Mouse (Mus musculus): ENCODE data around the gene Dusp11. TPM values are rescaled to one million over a fixed set of nuclear protein-coding genes. Genes with fewer than 3 reads are reported as not detected.
"Not testable (repeated sequence)": the region's sequence is repeated elsewhere in the genome, so short reads cannot be mapped to it uniquely, and the experiment has no call there.

The Dusp11 gene
- polyA plus RNA-seq, 1 experiment from 2014 or later = 51.3 TPM

DNA sequence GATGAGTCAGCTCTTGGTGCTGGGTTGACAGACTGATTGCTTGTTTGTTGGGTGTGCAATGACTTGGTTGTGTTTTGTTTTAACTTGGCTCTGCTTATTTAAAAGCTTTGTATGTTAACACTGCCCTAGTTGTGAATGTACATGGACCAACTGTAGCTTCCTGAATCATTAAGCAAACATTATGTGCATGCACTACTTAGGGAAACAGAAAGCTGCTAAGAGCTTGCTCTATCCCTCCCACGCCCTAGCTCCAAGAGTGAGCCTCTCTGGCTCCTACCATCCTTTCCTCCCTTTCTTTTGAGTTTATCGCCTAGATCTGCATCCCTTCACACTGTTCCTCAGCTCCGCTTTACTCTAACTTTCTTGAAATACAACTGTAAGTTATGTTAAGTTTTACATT lies 11.9 kb upstream of the Dusp11 start:
- Histone ChIP-seq H3K9me3 (no peaks in the 10 kb centered on the region), H3K27me3 (no peaks in the 10 kb centered on the region), H3K4me2 (replicated peaks) (no peak overlapping the region), H3K9ac (no peak overlapping the region), H3K36me3 (no peaks in the 10 kb centered on the region), H3K27ac (no peak overlapping the region), H3K4me3 (no peak overlapping the region), H3K4me1 (no peaks in the 10 kb centered on the region)
- no peak for ATAC-seq (ENCODE audit: insufficient number of reproducible peaks, insufficient read depth, low FRiP score, low TSS enrichment)
- 86% methylated on average over 3 of the region's 3 CpGs for WGBS

DNA sequence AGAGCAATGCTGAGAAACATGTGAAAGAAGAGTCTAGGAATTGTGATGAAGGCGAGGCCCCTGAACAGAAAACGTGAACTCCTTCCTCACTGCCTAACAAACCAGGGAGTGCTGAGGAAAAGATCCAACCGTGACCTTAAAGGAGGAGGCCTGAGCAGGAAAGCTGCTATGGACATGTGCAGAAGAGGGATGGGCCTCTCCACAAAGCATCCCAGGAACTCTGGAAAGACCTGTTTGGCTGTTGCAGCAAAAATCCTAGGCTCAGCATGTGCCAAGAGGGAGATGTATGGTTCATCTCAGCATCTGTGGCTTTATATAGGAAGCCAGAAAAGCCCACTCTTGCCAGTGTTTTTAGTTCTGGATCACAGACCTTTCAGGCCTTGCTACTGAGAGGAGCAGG lies 11.2 kb upstream of the Dusp11 start:
- H3K27ac ChIP-seq = no peak overlapping the region
- no peak overlapping the region for H3K4me3 ChIP-seq
- ATAC-seq (ENCODE audit: insufficient number of reproducible peaks, insufficient read depth, low FRiP score, low TSS enrichment) = no peak
- no peaks in the 10 kb centered on the region for H3K9me3 ChIP-seq
- WGBS = 74% methylated on average over 3 of the region's 3 CpGs
- H3K27me3 ChIP-seq = no peaks in the 10 kb centered on the region
- no peaks in the 10 kb centered on the region for H3K4me1 ChIP-seq
- no peak overlapping the region for H3K9ac ChIP-seq
- no peak overlapping the region for H3K4me2 ChIP-seq (replicated peaks)
- no peaks in the 10 kb centered on the region for H3K36me3 ChIP-seq

DNA sequence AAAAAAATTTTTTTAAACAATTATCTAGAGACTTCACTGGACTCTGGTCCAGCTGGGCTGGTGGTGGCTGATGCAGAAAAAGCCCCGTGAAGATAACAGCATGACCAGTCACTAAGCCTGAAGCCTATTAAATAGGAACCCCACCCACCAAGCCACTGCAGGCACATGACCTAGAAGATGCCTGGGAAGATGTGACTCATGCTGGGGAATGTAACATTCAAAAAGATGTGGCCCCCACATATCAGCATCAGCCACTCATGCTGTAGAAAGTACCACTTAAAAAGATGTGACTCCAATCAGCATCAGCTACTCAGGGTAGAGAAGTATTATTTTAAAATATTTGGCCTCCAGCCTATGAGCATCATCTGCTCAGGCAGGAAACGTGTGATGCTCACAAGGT lies 8.4 kb upstream of the Dusp11 start:
- ATAC-seq (ENCODE audit: insufficient number of reproducible peaks, insufficient read depth, low FRiP score, low TSS enrichment) = no peak
- H3K4me3 ChIP-seq = no peak overlapping the region
- no peaks in the 10 kb centered on the region for H3K27me3 ChIP-seq
- no peak overlapping the region for H3K4me2 ChIP-seq (replicated peaks)
- H3K27ac ChIP-seq = no peak overlapping the region
- no peaks in the 10 kb centered on the region for H3K9me3 ChIP-seq
- no peaks in the 10 kb centered on the region for H3K36me3 ChIP-seq
- 70% methylated on average over 2 of the region's 2 CpGs for WGBS
- H3K9ac ChIP-seq = no peak overlapping the region
- 0 out of 2 replicates have a peak, but pooled peaks cover 2% of the 10 kb centered on the region for H3K4me1 ChIP-seq

DNA sequence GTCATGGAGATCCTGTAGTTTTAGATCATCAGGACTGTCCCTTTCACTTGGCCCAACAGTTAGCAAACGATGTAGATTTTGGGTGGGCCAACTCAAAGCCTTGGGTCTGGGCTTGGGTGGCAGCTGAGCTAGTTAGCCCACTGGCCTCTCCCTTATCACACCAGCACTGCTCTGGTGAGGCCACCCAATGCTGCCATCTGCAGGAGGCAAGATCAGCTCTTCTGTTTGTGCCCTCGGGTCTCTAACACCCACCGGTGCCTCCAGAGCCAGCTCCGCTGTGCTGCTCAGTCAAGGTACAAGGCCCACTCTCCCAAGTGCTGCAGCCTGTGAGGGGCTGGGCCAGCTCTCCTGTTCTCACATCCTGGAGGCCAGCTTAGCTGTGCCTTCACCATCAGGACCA lies 5.2 kb upstream of the Dusp11 start:
- no peak for ATAC-seq (ENCODE audit: insufficient number of reproducible peaks, insufficient read depth, low FRiP score, low TSS enrichment)
- Histone ChIP-seq H3K9ac (no peak overlapping the region), H3K27me3 (no peaks in the 10 kb centered on the region), H3K4me1 (0 out of 2 replicates have a peak, but pooled peaks cover 2% of the 10 kb centered on the region), H3K4me3 (no peak overlapping the region), H3K9me3 (no peaks in the 10 kb centered on the region), H3K36me3 (no peaks in the 10 kb centered on the region), H3K27ac (no peak overlapping the region), H3K4me2 (replicated peaks) (no peak overlapping the region)
- 77% methylated on average over 4 of the region's 4 CpGs for WGBS

DNA sequence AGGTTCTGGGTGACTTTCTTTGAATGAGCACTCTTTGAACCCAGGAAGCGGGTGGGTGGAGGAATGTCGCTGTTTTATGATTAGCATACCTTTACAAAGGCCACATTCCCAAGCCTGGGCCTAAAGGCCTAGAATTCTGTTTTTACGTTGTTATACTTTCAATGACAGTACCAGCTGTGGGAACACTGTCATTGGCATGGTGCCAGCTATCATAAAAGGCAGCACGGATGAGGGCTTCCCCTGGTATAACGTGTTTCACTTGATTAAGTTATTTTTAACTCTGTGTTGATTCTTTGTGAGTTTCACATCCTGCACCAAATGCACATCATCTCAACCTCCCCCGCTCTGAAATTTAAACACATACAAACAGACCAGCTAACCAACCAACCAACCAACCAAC lies 4.6 kb upstream of the Dusp11 start:
- not testable (repeated sequence) for H3K4me1 ChIP-seq; H3K27ac ChIP-seq; H3K4me3 ChIP-seq; H3K9ac ChIP-seq; H3K27me3 ChIP-seq; H3K36me3 ChIP-seq; H3K9me3 ChIP-seq; H3K4me2 ChIP-seq (replicated peaks); ATAC-seq (ENCODE audit: insufficient number of reproducible peaks, insufficient read depth, low FRiP score, low TSS enrichment)
- WGBS = 52% methylated on average over 6 of the region's 6 CpGs

DNA sequence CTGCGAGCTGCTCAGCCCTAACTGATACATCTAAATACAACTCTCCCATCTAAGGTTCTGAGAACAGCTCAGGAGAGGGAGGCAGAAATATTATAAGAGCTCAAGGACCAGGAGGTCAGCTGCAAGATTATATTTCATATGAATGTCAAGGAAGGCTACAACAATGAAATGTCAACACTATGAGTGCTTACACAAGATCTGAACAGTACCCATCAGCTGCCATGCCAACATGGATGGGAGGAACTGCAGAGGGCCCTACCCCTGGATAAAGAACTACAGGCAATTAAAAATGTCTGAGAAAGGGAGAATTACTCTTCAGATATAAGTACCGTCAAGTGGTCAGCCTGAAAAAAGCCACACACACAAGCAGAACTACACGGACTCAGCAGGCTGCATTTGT lies 3.9 kb downstream of the Dusp11 start:
- Histone ChIP-seq H3K9me3 (no peaks in the 10 kb centered on the region), H3K4me3 (no peak overlapping the region), H3K27ac (no peak overlapping the region), H3K36me3 (peaks cover 47% of the 10 kb centered on the region), H3K27me3 (no peaks in the 10 kb centered on the region), H3K9ac (no peak overlapping the region), H3K4me2 (replicated peaks) (no peak overlapping the region), H3K4me1 (peaks cover 8% of the 10 kb centered on the region)
- WGBS = 90% methylated on average over 3 of the region's 3 CpGs
- no peak for ATAC-seq (ENCODE audit: insufficient number of reproducible peaks, insufficient read depth, low FRiP score, low TSS enrichment)

DNA sequence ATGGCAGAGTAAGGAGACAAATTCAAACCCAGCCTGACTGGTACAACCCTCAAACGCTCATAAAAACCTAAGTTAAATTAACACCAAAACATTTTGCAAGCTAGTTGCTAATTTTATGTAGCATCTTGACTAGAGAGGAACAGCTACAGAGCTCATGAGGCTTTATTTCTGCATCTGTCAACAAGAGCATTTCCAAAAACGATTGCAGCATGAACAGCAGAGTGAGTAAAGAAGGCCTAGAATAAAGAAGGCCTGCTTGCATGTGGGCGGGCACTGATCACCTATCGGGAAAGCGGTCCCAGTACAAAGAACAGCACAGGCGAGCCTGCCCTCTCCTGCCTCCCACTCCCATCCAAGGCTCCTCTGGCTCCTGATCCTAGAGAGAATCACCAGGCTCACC lies 12.9 kb downstream of the Dusp11 start:
- H3K27ac ChIP-seq = no peak overlapping the region
- ATAC-seq (ENCODE audit: insufficient number of reproducible peaks, insufficient read depth, low FRiP score, low TSS enrichment) = no peak
- H3K9me3 ChIP-seq = no peaks in the 10 kb centered on the region
- no peaks in the 10 kb centered on the region for H3K4me1 ChIP-seq
- WGBS = 89% methylated on average over 6 of the region's 6 CpGs
- H3K36me3 ChIP-seq = peaks cover 87% of the 10 kb centered on the region
- no peak overlapping the region for H3K9ac ChIP-seq
- H3K4me3 ChIP-seq = no peak overlapping the region
- H3K27me3 ChIP-seq = no peaks in the 10 kb centered on the region
- H3K4me2 ChIP-seq (replicated peaks) = no peak overlapping the region

DNA sequence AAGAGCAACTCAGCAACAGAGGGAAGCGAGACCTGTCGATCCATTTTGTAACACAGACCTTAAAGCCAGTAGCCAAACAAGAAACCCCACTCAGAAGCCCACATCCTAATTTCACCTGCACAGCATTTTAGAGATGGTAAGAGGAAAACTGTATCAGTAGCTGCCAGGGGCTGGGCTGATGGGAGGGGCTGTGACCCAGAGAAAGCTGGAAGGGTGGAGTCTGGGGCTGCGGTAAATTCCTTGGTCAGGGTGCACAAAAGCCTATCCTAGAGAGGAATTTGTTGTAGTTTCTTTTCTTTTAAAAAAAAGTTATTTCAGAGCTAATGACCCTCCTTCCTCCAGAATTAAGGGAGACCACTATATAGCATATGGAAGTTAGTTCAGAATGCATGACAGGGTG lies 19.0 kb downstream of the Dusp11 start:
- Histone ChIP-seq H3K9ac (no peak overlapping the region), H3K4me2 (replicated peaks) (no peak overlapping the region), H3K4me1 (no peaks in the 10 kb centered on the region), H3K36me3 (peaks cover 55% of the 10 kb centered on the region), H3K27ac (no peak overlapping the region), H3K27me3 (no peaks in the 10 kb centered on the region), H3K4me3 (no peak overlapping the region), H3K9me3 (no peaks in the 10 kb centered on the region)
- ATAC-seq (ENCODE audit: insufficient number of reproducible peaks, insufficient read depth, low FRiP score, low TSS enrichment) = no peak
- 99% methylated on average over 3 of the region's 3 CpGs for WGBS

DNA sequence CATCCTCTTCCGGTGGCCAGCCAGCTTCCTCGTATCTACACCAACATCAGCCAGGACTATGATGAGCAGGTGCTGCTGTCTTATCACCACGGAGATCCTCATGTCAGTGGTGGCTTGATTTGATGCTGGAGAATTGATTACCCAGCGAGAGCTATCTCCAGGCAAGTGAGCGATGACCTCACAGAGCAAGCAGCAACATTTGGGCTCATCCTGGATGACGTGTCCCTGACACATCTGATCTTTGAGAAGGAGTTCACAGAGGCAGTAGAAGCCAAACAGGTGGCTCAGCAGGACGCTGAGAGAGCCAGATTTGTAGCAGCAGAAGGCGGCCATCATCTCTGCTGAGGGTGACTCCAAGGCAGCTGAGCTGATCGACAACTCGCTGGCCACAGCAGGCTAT lies 22.8 kb downstream of the Dusp11 start:
- H3K4me1 ChIP-seq = no peaks in the 10 kb centered on the region
- H3K27me3 ChIP-seq = no peaks in the 10 kb centered on the region
- H3K4me3 ChIP-seq = no peak overlapping the region
- no peak for ATAC-seq (ENCODE audit: insufficient number of reproducible peaks, insufficient read depth, low FRiP score, low TSS enrichment)
- peaks cover 20% of the 10 kb centered on the region for H3K36me3 ChIP-seq
- 80% methylated on average over 10 of the region's 10 CpGs for WGBS
- no peak overlapping the region for H3K4me2 ChIP-seq (replicated peaks)
- no peak overlapping the region for H3K27ac ChIP-seq
- no peak overlapping the region for H3K9ac ChIP-seq
- H3K9me3 ChIP-seq = no peaks in the 10 kb centered on the region

DNA sequence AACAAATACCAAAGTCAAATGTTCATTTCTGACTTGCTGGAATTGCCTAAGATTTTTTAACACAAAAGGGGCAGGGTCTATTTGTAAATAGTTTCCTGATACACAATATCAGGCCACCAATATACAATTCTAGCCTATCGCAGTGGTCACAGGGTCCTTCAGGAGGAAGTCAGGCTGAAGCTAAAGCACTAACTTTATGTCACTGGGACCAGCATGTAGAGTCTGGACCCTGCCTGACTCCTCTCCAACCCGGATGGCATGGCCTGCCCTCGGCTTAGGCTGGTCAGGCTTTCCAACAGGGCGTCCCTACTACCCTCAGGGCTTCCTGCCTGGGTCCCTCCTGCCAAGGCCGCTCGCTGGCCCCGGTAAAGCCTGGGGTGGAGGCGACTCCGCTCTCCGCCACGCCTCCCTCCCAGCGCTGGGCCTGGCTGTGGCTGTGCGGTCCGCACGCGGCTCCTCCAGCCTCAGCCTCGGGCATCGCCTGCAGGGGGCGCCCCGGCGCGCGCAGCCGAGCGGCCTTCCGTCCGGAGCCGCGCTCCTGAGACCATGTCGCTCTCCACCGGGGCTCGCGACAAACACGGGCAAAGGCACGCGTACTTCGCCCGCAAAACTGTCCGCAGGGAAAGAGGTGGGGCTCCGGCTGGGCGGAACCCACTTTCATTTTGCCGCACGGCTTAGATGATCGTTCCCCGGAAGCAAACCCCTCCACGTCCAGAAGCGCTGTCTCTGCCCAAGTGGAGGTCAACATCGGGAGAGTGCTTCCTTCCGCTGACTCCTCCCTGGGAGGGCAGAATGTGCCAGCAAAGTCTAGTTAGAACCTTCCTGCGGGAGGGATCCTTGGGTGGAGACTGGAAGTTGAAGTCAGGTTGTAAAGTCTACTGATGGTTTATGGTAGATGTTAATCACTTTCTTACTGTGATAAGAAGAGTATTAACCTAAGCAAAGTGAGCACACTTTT lies 24.7 kb downstream of the Dusp11 start:
- WGBS = 2% methylated on average over 49 of the region's 50 CpGs
- H3K4me3 ChIP-seq = peak overlapping the region; percentile 46
- H3K4me1 ChIP-seq, H3K9me3 ChIP-seq, H3K27me3 ChIP-seq: not testable (repeated sequence)
- peaks cover 11% of the 10 kb centered on the region; the same call in 1 of the 2 replicates for H3K36me3 ChIP-seq
- peak overlapping the region; percentile 57; the same call in 1 of the 2 replicates for H3K27ac ChIP-seq
- H3K4me2 ChIP-seq (replicated peaks) = peak overlapping the region; percentile 53
- ATAC-seq (ENCODE audit: insufficient number of reproducible peaks, insufficient read depth, low FRiP score, low TSS enrichment) = peak; percentile 96
- peak overlapping the region; percentile 53 for H3K9ac ChIP-seq

DNA sequence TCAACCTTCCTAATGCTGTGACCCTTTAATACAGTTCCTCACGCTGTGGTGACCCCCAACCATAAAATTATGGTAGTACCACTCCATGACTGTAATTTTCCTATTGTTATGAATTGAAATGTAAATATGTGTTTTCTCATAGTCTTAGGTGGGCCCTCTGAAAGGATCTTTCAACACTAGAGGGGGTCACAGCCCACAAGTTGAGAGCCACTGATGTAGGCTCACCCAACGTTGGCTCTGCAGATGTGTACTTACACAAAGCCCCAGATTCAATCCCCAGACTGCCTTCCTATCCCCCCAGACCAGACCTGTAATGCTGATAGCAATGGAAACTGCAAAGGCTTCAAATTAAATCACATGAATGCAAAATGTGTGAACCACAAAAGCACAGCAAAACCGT lies 25.8 kb downstream of the Dusp11 start:
- no peak for ATAC-seq (ENCODE audit: insufficient number of reproducible peaks, insufficient read depth, low FRiP score, low TSS enrichment)
- H3K27ac ChIP-seq = no peak overlapping the region

DNA sequence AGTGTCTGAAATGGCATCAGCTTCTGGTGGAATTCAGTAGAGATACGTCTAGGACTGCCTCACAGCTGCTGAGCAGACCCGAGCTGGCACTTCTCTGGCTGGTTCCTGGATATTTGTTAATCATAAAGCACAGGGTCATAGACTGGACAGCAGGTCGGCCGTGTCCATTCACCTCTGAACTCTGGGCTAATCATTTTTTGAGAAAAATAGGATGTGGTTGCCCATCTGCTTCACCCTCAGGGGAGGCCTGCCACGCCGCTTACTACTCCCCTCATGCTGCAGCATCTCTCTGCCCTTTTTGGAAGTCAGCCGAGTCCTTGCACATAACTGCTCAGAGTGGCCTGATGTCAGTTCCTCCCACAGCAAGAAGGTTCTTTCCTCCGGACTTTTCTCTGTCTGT lies 27.4 kb downstream of the Dusp11 start:
- ATAC-seq (ENCODE audit: insufficient number of reproducible peaks, insufficient read depth, low FRiP score, low TSS enrichment) = no peak
- no peak overlapping the region for H3K4me3 ChIP-seq
- no peaks in the 10 kb centered on the region for H3K27me3 ChIP-seq
- WGBS = 79% methylated on average over 8 of the region's 8 CpGs
- H3K9ac ChIP-seq = no peak overlapping the region
- H3K9me3 ChIP-seq = no peaks in the 10 kb centered on the region
- H3K36me3 ChIP-seq = peaks cover 24% of the 10 kb centered on the region
- no peak overlapping the region for H3K27ac ChIP-seq
- H3K4me2 ChIP-seq (replicated peaks) = no peak overlapping the region
- H3K4me1 ChIP-seq = no peaks in the 10 kb centered on the region

More for the DNA sequence above, 25.8 kb downstream of the Dusp11 start:
- Histone ChIP-seq H3K4me2 (replicated peaks) (no peak overlapping the region), H3K9ac (no peak overlapping the region), H3K4me3 (no peak overlapping the region), H3K36me3 (0 out of 2 replicates have a peak, but pooled peaks cover 10% of the 10 kb centered on the region), H3K27me3 (no peaks in the 10 kb centered on the region), H3K4me1 (no peaks in the 10 kb centered on the region), H3K9me3 (no peaks in the 10 kb centered on the region)
- 75% methylated on average over 3 of the region's 3 CpGs for WGBS
